Mouse (Mus musculus) small intestine, adult 10 weeks (tissue): ENCODE data around the gene Lgals2. TPM values are rescaled to one million over a fixed set of nuclear protein-coding genes. Genes with fewer than 3 reads are reported as not detected.

ENCODE experiments used
- polyA plus RNA-seq: library from polyadenylated mRNA; stranded (reverse); fragments of 350-450 nt; fragmentation: Illumina TruSeq; extraction: RNeasy Lipid Tissue Mini Kit (QIAGEN cat#74804); gene quantifications from one replicate; pipeline ENCODE4 v1.2.3, GENCODE M21; 2014; ENCODE audit warnings: low replicate concordance

Gene Lgals2
- polyA plus RNA-seq = 283 TPM

DNA sequence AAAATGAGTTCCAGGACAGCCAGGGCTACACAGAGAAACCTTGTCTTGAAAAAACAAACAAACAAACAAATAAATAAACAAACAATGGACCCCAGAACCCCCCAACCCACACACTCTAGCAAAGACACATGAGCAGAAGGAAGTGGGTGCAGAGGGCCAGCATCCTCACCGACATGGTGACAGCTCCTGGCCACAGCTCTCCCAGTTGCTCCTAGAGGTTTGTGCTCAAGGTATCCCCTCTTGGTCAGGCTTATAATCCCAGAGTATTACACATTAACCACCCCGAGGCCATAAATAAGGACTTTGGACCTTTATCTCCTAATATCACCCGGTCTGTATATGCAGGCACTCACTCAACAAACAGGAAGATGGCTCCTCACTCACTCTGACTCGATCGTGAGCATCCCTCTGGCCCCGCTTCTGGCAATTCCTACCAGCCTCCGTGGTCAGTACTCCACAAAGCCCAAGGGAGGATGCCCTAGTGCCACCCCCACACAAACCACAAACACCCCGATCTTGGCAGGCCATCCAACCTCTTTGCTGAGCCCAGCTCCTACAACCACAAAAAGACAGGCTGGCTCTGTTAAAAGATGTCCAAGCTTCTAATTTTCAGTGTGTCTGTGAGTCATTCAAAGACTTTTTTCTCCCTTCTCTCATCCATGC is at the start of gene Lgals2:
Gene Lgals2, minus strand, starts transcription at position 227 of the 663 bp plus-strand sequence.

DNA sequence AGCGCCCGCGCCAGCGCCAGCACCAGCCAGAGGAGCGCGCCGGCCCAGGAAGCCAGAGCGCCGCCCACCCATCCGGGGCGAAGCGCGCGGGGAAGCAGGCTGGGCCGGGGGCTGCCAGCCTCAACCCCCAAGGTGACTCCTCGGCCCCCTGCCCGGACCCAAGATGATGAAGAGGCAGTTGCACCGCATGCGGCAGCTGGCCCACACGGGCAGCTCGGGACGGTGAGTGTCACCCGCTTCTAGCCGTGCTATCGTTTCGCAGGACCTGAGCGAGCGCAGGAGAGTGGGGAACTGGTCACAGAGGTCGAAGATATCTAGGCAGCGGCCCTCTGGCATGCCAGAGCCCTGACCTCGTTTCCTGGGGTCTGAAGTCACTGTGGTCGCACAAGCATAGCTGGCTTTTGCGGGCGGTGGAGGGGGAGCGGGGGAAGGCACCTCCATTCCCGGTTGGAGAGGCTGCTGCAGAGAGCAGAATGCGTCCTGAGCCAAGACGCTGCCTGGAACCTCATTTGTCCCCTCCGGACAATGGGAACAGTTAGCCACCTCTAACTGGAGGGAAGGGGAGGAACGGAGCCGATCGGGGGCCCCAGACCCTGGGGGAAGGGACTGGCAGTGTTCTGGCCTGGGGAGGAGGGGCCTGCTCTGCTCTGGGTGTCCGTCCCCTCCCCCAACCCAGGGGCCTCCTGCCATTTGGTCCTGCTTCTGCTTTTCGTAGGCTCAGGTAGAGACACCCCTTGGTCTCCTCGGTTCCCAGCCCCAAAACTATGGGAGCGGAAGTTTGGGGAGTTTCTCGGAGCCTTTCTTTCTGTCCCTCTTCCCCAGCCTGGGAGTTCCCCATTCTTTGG is 44.6 kb upstream of the Lgals2 start, which contains the start of gene Sh3bp1:
Gene Sh3bp1, plus strand, starts transcription at position 29 of the 845 bp plus-strand sequence.

DNA sequence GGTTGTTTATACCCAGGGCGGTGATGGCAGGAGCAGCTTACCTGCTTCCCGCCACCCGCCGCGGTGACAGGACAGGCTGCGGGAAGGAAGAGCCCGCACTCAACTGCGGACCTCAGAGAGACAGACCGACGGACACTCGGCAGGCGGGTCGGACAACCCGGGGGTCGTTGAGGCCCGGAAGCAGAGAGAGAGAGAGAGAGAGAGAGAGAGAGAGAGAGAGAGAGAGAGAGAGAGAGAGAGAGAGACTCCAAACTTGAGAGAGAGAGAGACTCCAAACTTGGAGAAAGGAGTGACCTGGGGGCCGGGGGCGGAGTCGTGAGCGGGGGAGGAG is 44.0 kb upstream of the Lgals2 start, which contains the start of gene Gm49510:
Gene Gm49510, plus strand, starts transcription at position 259 of the 331 bp plus-strand sequence.

DNA sequence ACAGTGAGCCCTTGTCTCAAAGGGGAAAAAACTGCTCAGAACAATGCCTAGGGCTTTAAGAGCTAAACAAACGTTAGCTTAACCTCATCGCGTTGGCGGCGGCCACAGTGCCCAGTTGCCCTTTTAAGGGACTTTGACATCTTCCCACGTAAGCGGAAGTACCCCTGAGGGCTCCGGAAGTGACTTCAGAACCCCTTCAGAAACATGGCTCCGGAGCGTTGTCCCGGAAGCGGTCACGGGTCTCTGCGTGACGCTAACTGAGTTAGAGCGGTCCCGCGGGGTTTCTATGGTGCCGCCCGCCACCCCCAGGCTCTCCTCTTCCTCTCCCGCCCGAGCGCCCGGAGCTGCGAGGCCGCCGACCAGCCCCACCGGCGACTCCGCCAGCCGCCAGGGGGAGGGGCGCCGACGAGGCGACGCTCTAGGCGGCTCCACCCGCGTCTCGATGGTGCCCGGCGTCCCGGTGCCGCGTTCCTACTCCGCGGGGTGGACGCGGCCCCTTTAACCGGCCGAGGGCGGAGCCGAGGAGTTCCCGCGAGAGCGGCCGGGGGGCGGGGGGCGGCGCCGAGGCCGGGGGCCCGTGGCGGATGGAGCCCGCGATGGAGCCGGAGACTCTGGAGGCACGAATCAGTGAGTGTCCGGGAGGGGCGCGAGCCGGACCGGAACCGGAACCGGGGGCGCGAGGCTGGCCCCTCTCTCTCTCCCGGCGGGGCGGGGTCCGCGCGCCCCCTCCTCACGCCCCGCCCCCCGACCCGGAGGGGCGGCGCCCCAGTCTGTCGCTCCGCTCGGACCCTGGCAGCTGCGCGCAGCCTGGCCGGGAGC is 21.9 kb upstream of the Lgals2 start, which contains the start of gene Gga1:
Gene Gga1, plus strand, starts transcription at position 200 of the 819 bp plus-strand sequence.

DNA sequence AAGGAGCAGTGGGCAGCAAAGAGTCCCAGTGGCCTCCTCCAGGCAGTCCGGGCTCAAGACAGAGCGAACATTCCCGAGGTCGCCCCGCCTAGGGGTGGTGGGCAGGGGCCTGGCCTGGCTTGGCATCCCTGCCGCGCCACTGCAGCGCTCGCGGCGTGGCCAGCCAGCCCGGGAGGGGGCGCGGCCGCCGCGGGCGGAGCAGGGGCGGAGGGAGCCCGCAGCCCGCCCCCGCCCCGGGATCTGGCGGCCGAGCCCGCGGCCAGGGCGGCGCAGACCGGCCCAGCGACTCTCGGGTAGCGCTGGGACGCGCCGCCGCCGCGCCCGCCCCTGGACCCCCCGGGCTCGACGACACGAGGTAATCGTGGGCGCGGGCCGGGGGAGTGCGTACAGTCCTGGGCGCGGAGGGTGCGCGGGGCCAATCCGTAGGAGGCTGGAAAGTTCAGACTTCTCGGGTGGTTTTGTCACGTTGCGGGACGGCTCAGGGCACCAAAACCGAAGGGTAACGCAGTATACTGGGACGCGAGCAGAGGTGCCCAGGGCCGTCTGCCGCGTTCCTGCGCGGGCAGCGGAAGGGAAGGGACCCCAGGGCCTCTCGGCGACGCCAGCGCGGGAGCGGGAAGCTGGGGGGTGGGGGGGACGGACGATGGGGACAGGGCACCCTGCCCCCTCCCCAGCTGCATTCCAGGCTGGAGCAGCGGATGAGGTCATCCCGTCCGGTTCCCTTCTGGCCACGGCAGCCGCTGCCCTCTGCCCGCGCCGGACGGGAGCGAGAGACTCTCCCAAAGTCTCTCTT is 12.8 kb downstream of the Lgals2 start, which contains the start of gene Cdc42ep1:
Gene Cdc42ep1, plus strand, starts transcription at position 254 of the 793 bp plus-strand sequence.

DNA sequence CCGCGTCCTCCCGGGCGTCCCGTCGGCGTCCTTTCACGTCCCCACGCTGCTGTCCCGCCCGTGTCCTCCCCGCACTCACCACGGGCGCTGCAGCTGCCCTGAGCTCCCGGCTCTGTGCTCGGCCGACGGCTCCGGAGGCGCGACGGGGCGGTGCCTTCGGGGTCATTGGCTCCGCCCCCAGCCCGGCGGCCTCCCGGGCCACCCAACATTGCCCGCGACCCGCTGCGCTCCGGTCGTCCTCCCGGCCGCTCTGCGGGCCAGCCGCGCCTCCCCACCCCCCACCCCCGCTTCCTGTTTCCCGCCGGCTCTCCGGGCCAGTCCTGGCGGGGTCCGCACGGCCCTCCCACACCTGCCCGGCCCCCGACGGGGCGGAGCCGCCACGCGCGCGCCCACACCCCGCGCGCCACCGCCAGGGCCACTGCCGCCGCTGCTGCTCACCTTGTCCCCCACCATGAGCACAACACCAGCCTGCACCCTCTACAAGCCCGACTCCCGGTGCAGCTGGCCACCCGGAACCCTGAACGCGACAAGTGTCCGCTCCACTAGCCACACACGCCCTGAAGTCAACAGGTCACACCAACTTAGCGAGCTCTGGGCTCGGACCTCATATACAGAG is 52.4 kb downstream of the Lgals2 start, which contains the start of gene Card10:
Gene Card10, minus strand, starts transcription at position 267 of the 616 bp plus-strand sequence.

Other genes with a start within 250 kb of the Lgals2 start
- gene Elfn2, start 136.8 kb downstream of the Lgals2 start, polyA plus RNA-seq = not detected
- 0.63 TPM for gene Mfng, start 82.1 kb downstream of the Lgals2 start, polyA plus RNA-seq
- gene Card10, start 52.5 kb downstream of the Lgals2 start, polyA plus RNA-seq = 0.37 TPM
- not detected for gene Cdc42ep1, start 12.9 kb downstream of the Lgals2 start, polyA plus RNA-seq
- not detected for gene Gga1, start 21.7 kb upstream of the Lgals2 start, polyA plus RNA-seq
- gene Gm49510, start 44.1 kb upstream of the Lgals2 start, polyA plus RNA-seq = not detected
- gene Sh3bp1, start 44.2 kb upstream of the Lgals2 start, polyA plus RNA-seq = 1.9 TPM
- 0.22 TPM for gene Pdxp, start 58.4 kb upstream of the Lgals2 start, polyA plus RNA-seq
- gene Lgals1, start 71.2 kb upstream of the Lgals2 start, polyA plus RNA-seq = not detected
- gene Nol12, start 79.4 kb upstream of the Lgals2 start, polyA plus RNA-seq = 1.3 TPM
- gene Triobp, start 92.2 kb upstream of the Lgals2 start, polyA plus RNA-seq = 1.0 TPM
- gene H1f0, start 172.9 kb upstream of the Lgals2 start, polyA plus RNA-seq = 171 TPM
- gene Galr3, start 186.4 kb upstream of the Lgals2 start, polyA plus RNA-seq = not detected
- gene Ankrd54, start 207.4 kb upstream of the Lgals2 start, polyA plus RNA-seq = 1.9 TPM
- gene Eif3l, start 219.7 kb upstream of the Lgals2 start, polyA plus RNA-seq = 47.0 TPM